Mouse (Mus musculus): Measurements from ENCODE around the gene Tnxb. TPM values are rescaled to one million over a fixed set of nuclear protein-coding genes. Genes with fewer than 3 reads are reported as not detected.

Tnxb gene
- polyA plus RNA-seq (2014; fragmentation: Illumina TruSeq; extraction: RNeasy Lipid Tissue Mini Kit (QIAGEN cat#74804); ENCODE audit: low read depth, low replicate concordance): not detected

DNA sequence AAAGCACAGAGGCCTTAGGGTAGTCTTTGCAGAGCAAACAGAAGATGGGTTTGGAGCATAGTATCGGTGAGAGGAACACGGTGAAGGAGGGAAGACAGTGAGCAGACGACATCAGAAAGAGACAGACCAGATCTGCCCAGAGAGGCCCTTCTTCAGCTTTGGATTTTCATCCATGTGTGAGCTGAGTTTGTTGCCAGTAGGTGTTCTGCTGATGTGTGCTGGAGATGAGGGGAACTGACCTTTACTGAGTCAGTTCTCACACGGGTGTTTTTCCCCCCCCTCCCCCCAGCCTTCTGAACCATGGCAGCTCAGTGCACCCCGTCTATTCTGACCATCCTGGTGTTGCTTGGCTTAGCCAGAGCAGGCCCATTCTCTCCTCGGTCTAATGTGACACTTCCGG, at the start of gene Tnxb:
TSS of gene Tnxb (plus strand) at position 301 of the 400 bp plus-strand sequence.

GRCm38 (mm10) chr17:34627943-34628643, 42.2 kb upstream of the Tnxb start, which contains the start of gene Ppt2:
Ppt2 (minus strand) TSS chr17:34628510.

DNA sequence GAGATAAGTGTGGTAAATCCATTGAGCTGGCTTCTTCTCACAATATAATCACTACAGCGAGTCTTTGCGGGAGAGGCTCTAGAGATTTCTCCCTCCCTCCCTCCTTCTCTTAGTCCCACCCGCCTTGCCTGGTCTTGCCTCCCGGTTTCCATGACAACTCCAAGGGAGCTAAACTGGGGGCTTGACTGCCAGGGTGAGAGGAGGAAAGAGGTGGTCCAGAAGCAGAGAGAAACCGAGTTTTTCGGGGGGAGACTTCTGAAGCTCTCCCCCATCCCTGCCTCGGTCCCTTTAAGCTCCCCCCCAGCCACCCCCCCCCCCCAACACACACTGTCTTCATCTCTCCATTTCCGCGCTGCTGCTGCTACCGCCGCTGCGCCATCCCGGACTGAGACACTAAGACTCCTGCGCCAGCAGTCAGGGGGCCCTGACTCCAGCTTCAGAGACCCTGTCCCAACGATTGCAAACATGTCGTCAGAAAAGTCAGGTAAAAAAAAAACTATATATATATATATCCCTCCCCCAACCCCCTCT, 41.0 kb upstream of the Tnxb start, which contains the start of gene Prrt1:
TSS of gene Prrt1 (plus strand) at position 313 of the 531 bp plus-strand sequence.

GRCm38 (mm10) chr17:34644608-34645007, 25.7 kb upstream of the Tnxb start, which contains the start of gene Fkbpl:
Fkbpl (plus strand) TSS chr17:34644764.

DNA sequence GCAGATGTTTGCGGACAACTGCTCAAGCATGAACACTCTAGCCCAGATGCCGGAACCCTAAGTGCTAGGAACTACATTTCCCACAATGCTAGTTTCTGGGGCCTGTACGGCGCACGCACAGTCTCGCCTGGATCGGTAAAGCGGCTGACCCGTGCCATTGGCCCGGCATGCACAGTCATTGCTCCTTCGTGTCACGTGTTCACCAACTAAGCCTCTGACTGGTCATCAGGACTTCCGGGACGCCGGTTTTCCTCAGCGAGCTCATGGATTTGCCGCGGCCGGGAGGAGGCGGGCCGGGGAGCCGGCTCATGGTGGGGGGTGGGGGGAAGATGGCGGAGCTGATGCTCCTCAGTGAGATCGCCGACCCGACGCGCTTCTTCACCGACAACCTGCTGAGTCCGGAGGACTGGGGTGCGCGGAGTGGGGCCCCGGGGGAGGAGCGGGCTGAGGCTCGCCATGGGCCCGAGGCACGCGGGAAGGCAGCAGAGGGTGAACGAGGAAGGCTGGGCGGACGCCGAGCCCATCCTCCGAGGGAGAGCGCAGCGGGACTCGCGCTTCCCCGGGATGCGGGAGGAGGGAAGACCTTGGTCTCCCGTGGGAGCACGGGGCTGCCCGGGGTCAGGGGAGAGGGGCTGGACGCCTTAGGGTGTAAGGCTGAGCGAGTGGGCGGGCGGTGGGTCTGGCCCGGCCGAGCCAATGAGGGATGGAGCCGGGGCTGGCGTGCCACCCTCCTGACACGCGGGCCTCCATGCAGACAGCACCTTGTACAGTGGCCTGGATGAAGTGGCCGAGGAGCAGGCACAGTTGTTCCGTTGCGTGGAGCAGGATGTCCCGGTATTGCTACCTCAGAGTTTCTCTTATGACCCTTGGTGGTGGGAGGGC, 23.2 kb upstream of the Tnxb start, which contains the start of gene Atf6b:
TSS of gene Atf6b (plus strand) at position 241 of the 882 bp plus-strand sequence.

GRCm38 (mm10) chr17:34743719-34744118, 73.4 kb downstream of the Tnxb start, which contains the start of gene C4b:
C4b (minus strand) TSS chr17:34743882.

Other genes with a start within 250 kb of the Tnxb start
- not detected for gene Btnl4, start 193.2 kb upstream of the Tnxb start, polyA plus RNA-seq (2014; fragmentation: Illumina TruSeq; extraction: RNeasy Lipid Tissue Mini Kit (QIAGEN cat#74804); ENCODE audit: low read depth, low replicate concordance)
- gene Btnl6, start 153.2 kb upstream of the Tnxb start, polyA plus RNA-seq (2014; fragmentation: Illumina TruSeq; extraction: RNeasy Lipid Tissue Mini Kit (QIAGEN cat#74804); ENCODE audit: low read depth, low replicate concordance): not detected
- 0.93 TPM for gene Notch4, start 106.3 kb upstream of the Tnxb start, polyA plus RNA-seq (2014; fragmentation: Illumina TruSeq; extraction: RNeasy Lipid Tissue Mini Kit (QIAGEN cat#74804); ENCODE audit: low read depth, low replicate concordance)
- gene Gpsm3, start 80.7 kb upstream of the Tnxb start, polyA plus RNA-seq (2014; fragmentation: Illumina TruSeq; extraction: RNeasy Lipid Tissue Mini Kit (QIAGEN cat#74804); ENCODE audit: low read depth, low replicate concordance): 3.8 TPM
- 11.4 TPM for gene Pbx2, start 79.3 kb upstream of the Tnxb start, polyA plus RNA-seq (2014; fragmentation: Illumina TruSeq; extraction: RNeasy Lipid Tissue Mini Kit (QIAGEN cat#74804); ENCODE audit: low read depth, low replicate concordance)
- not detected for gene Ager, start 72.7 kb upstream of the Tnxb start, polyA plus RNA-seq (2014; fragmentation: Illumina TruSeq; extraction: RNeasy Lipid Tissue Mini Kit (QIAGEN cat#74804); ENCODE audit: low read depth, low replicate concordance)
- 49.6 TPM for gene Rnf5, start 66.8 kb upstream of the Tnxb start, polyA plus RNA-seq (2014; fragmentation: Illumina TruSeq; extraction: RNeasy Lipid Tissue Mini Kit (QIAGEN cat#74804); ENCODE audit: low read depth, low replicate concordance)
- gene Agpat1, start 66.3 kb upstream of the Tnxb start, polyA plus RNA-seq (2014; fragmentation: Illumina TruSeq; extraction: RNeasy Lipid Tissue Mini Kit (QIAGEN cat#74804); ENCODE audit: low read depth, low replicate concordance): 2.9 TPM
- gene Egfl8, start 54.6 kb upstream of the Tnxb start, polyA plus RNA-seq (2014; fragmentation: Illumina TruSeq; extraction: RNeasy Lipid Tissue Mini Kit (QIAGEN cat#74804); ENCODE audit: low read depth, low replicate concordance): not detected
- gene Ppt2, start 42.0 kb upstream of the Tnxb start, polyA plus RNA-seq (2014; fragmentation: Illumina TruSeq; extraction: RNeasy Lipid Tissue Mini Kit (QIAGEN cat#74804); ENCODE audit: low read depth, low replicate concordance): 7.2 TPM
- gene Prrt1, start 41.0 kb upstream of the Tnxb start, polyA plus RNA-seq (2014; fragmentation: Illumina TruSeq; extraction: RNeasy Lipid Tissue Mini Kit (QIAGEN cat#74804); ENCODE audit: low read depth, low replicate concordance): 0.57 TPM
- gene Fkbpl, start 25.8 kb upstream of the Tnxb start, polyA plus RNA-seq (2014; fragmentation: Illumina TruSeq; extraction: RNeasy Lipid Tissue Mini Kit (QIAGEN cat#74804); ENCODE audit: low read depth, low replicate concordance): 5.5 TPM
- 1.8 TPM for gene Atf6b, start 23.4 kb upstream of the Tnxb start, polyA plus RNA-seq (2014; fragmentation: Illumina TruSeq; extraction: RNeasy Lipid Tissue Mini Kit (QIAGEN cat#74804); ENCODE audit: low read depth, low replicate concordance)
- gene C4b, start 73.3 kb downstream of the Tnxb start, polyA plus RNA-seq (2014; fragmentation: Illumina TruSeq; extraction: RNeasy Lipid Tissue Mini Kit (QIAGEN cat#74804); ENCODE audit: low read depth, low replicate concordance): not detected
- not detected for gene Cyp21a1, start 134.0 kb downstream of the Tnxb start, polyA plus RNA-seq (2014; fragmentation: Illumina TruSeq; extraction: RNeasy Lipid Tissue Mini Kit (QIAGEN cat#74804); ENCODE audit: low read depth, low replicate concordance)
- 2.6 TPM for gene Stk19, start 166.4 kb downstream of the Tnxb start, polyA plus RNA-seq (2014; fragmentation: Illumina TruSeq; extraction: RNeasy Lipid Tissue Mini Kit (QIAGEN cat#74804); ENCODE audit: low read depth, low replicate concordance)
- 3.0 TPM for gene Dxo, start 166.5 kb downstream of the Tnxb start, polyA plus RNA-seq (2014; fragmentation: Illumina TruSeq; extraction: RNeasy Lipid Tissue Mini Kit (QIAGEN cat#74804); ENCODE audit: low read depth, low replicate concordance)
- 2.3 TPM for gene Skiv2l, start 179.7 kb downstream of the Tnxb start, polyA plus RNA-seq (2014; fragmentation: Illumina TruSeq; extraction: RNeasy Lipid Tissue Mini Kit (QIAGEN cat#74804); ENCODE audit: low read depth, low replicate concordance)
- gene Nelfe, start 179.9 kb downstream of the Tnxb start, polyA plus RNA-seq (2014; fragmentation: Illumina TruSeq; extraction: RNeasy Lipid Tissue Mini Kit (QIAGEN cat#74804); ENCODE audit: low read depth, low replicate concordance): 1.4 TPM
- 38.0 TPM for gene Cfb, start 192.0 kb downstream of the Tnxb start, polyA plus RNA-seq (2014; fragmentation: Illumina TruSeq; extraction: RNeasy Lipid Tissue Mini Kit (QIAGEN cat#74804); ENCODE audit: low read depth, low replicate concordance)
- gene Zbtb12, start 208.9 kb downstream of the Tnxb start, polyA plus RNA-seq (2014; fragmentation: Illumina TruSeq; extraction: RNeasy Lipid Tissue Mini Kit (QIAGEN cat#74804); ENCODE audit: low read depth, low replicate concordance): 1.5 TPM
- gene Gm20547, start 211.5 kb downstream of the Tnxb start, polyA plus RNA-seq (2014; fragmentation: Illumina TruSeq; extraction: RNeasy Lipid Tissue Mini Kit (QIAGEN cat#74804); ENCODE audit: low read depth, low replicate concordance): 16.3 TPM
- 7.3 TPM for gene C2, start 227.7 kb downstream of the Tnxb start, polyA plus RNA-seq (2014; fragmentation: Illumina TruSeq; extraction: RNeasy Lipid Tissue Mini Kit (QIAGEN cat#74804); ENCODE audit: low read depth, low replicate concordance)
- gene Ehmt2, start 227.9 kb downstream of the Tnxb start, polyA plus RNA-seq (2014; fragmentation: Illumina TruSeq; extraction: RNeasy Lipid Tissue Mini Kit (QIAGEN cat#74804); ENCODE audit: low read depth, low replicate concordance): 7.7 TPM
- 8.2 TPM for gene Slc44a4, start 243.9 kb downstream of the Tnxb start, polyA plus RNA-seq (2014; fragmentation: Illumina TruSeq; extraction: RNeasy Lipid Tissue Mini Kit (QIAGEN cat#74804); ENCODE audit: low read depth, low replicate concordance)

All from kidney, adult 10 weeks (tissue).